Mouse (Mus musculus): ENCODE results near the gene Cyct. TPM values are rescaled to one million over a fixed set of nuclear protein-coding genes. Genes with fewer than 3 reads are reported as not detected.

The Cyct gene
- polyA plus RNA-seq, 1 experiment, result not detected

GRCm38 (mm10) chr2:76369821-76370655 is 9.8 kb upstream of the Cyct start, which contains the start of gene Rbm45:
Gene Rbm45 (plus strand): TSS chr2:76369984.
- DNase-seq (ENCODE audit: low read depth), result peak; percentile 95
- TF ChIP-seq CTCF (IDR thresholded peaks at IDR 0.05; ENCODE audit: borderline replicate concordance, extremely low read depth, insufficient read depth, insufficient read length) (peak; percentile 92), POLR2A (IDR thresholded peaks at IDR 0.05; ENCODE audit: borderline replicate concordance, extremely low read depth, insufficient read depth, insufficient read length, poor library complexity, severe bottlenecking) (peak; percentile 63; the same call in 1 of the 2 replicates)

GRCm38 (mm10) chr2:76368861-76369660 is 8.8 kb upstream of the Cyct start:
- TF ChIP-seq POLR2A (IDR thresholded peaks at IDR 0.05; ENCODE audit: borderline replicate concordance, extremely low read depth, insufficient read depth, insufficient read length, poor library complexity, severe bottlenecking) (no peak), CTCF (IDR thresholded peaks at IDR 0.05; ENCODE audit: borderline replicate concordance, extremely low read depth, insufficient read depth, insufficient read length) (no peak)
- DNase-seq (ENCODE audit: low read depth), result no peak

DNA sequence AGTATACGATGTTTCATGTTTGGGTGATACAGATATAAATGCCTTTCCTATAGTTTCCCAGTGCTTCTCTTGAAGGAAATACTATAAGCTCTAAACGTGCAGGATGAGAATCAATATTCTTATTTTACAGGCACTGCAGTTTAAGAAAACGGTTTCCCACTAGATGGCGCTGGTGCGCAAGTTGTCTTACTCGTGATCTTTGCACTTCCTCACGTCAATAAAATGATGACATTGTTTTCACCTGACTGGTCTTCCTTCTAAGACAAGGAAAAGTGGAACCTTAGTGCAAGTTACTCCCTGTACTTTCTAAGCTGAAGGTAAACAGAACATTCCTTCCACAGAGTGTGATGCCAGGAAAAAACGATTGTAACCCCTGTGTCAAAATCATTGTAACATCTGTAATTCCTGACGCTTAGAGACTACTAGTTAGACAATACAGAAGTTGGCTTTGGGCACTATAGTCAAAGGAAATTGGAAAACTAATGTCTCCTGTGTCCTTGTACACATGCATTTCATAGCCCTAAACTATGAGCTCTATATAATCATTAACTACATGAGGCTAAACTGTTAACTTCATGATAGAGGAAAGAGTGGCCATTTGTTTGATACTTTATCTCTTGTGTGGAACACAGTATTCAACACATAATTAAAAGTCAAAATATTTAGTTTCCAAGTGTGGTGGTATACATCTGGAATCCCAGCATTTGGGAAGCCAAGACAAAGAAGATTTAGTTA is 7.1 kb upstream of the Cyct start:
- TF ChIP-seq CTCF (IDR thresholded peaks at IDR 0.05; ENCODE audit: borderline replicate concordance, extremely low read depth, insufficient read depth, insufficient read length) (peak; percentile 79), POLR2A (IDR thresholded peaks at IDR 0.05; ENCODE audit: borderline replicate concordance, extremely low read depth, insufficient read depth, insufficient read length, poor library complexity, severe bottlenecking) (no peak)
- DNase-seq (ENCODE audit: low read depth), result peak; percentile 91

DNA sequence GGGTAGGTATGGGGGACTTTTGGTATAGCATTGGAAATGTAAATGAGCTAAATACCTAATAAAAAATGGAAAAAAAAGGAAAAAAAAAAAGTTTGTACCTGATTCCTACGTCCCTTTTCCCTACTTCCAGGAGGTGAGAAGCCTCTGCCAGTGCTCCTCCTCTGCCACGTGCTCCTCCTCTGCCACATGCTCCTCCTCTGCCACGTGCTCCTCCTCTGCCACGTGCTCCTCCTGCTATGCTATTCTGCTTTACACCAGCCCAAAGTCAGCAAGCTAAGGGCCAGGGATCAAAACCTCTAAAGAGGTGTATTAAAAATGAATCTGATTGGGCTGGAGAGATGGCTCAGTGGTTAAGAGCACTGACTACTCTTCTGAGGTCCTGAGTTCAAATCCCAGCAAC is 5.6 kb upstream of the Cyct start:
- TF ChIP-seq CTCF (IDR thresholded peaks at IDR 0.05; ENCODE audit: borderline replicate concordance, extremely low read depth, insufficient read depth, insufficient read length) (no peak), POLR2A (IDR thresholded peaks at IDR 0.05; ENCODE audit: borderline replicate concordance, extremely low read depth, insufficient read depth, insufficient read length, poor library complexity, severe bottlenecking) (no peak)
- DNase-seq (ENCODE audit: low read depth), result no peak

- peak; percentile 55; the same call in 1 of the 2 replicates for TF ChIP-seq CTCF (IDR thresholded peaks at IDR 0.05; ENCODE audit: borderline replicate concordance, extremely low read depth, insufficient read depth, insufficient read length)
- TF ChIP-seq POLR2A (IDR thresholded peaks at IDR 0.05; ENCODE audit: borderline replicate concordance, extremely low read depth, insufficient read depth, insufficient read length, poor library complexity, severe bottlenecking), result no peak
- peak; percentile 48 for DNase-seq (ENCODE audit: low read depth)
These were observed 1.9 kb upstream of the Cyct start for GRCm38 (mm10) chr2:76362111-76362510.

DNA sequence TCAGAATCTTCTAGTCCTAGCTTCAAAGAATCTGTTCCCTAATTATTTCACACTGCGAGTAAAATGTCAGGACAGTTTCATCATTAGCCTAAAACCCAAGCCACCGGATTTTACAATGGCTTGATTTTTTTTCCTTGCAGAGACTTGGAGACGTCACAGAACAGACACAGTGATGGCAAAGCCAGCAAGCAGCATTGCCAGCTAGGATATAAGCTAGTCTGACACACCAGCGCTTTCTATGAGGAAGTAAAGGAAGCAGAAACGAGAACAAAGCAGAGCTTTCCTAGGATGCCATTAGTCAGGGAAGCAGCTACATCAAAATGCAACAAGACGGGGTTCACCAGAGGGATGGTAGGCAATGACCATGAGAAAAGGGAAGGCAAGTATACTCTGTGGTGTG is 12.4 kb downstream of the Cyct start:
- peak; percentile 61 for DNase-seq (ENCODE audit: low read depth)
- TF ChIP-seq POLR2A (IDR thresholded peaks at IDR 0.05; ENCODE audit: borderline replicate concordance, extremely low read depth, insufficient read depth, insufficient read length, poor library complexity, severe bottlenecking), result no peak
- no peak for TF ChIP-seq CTCF (IDR thresholded peaks at IDR 0.05; ENCODE audit: borderline replicate concordance, extremely low read depth, insufficient read depth, insufficient read length)

DNA sequence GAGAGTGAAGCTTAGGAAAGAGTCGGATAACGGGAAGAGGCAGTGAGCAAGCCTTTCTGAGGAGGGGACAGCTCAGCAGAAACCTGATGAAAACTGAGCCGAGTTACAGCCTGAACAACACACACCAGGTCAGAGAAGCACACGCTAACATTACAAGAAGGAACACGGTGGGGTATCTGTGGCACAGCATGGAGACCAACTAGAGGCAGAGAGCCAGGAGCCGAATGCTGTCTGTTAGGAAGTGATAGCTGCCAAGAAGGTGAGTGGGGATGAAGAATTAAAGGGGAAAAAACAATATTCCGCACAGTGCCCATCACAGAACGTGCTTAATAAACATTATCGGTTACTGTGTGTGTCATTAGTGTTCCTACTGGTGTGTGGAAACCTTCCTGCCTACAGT is 18.1 kb downstream of the Cyct start:
- TF ChIP-seq CTCF (IDR thresholded peaks at IDR 0.05; ENCODE audit: borderline replicate concordance, extremely low read depth, insufficient read depth, insufficient read length) (no peak), POLR2A (IDR thresholded peaks at IDR 0.05; ENCODE audit: borderline replicate concordance, extremely low read depth, insufficient read depth, insufficient read length, poor library complexity, severe bottlenecking) (no peak)

DNA sequence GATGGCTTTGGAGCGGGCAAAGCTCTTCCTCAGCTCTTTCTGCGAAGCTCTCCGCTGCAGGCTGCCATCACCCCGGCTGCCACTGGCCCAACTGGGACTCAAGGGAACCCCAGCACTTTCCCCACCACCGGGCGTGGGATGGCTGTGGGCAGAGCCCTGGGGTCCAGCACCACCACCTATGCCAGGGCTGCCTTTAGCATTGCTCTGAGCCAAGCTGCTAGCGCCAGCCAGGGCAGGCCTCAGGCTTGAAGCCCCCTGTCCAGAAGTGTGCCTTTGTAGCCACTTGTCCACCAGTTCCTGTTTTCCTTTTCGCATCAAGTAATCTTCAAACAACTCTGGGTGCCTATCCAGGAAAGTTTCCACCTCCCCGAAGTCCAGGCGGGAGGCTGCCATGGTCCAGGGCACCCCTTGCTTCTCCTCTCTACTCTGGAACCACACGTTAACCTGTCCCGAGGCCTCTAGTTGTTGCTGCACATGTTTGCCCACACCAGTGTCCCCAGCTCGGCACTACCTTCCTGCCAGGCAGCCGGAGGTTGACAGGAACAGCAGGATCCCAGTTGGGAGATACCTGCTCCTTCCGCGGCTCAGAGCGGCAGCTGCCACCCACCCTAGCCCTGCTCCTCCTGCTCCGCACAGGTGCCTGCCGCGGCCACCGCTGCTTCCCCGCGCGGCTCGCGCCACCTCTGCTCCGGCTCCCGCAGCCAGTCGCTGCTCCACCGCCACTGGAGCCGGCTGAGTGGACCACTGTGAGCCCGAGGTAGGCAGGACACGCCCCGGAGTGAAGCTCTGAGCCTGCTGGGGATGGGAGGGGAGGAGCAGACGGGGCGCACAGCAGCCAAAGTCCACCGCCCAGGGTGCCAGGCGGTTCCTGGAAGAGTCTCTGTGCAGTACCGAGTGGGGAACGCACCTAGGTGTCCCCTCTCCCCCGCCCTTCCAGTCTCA is 21.8 kb downstream of the Cyct start, which contains the start of gene Pde11a:
Pde11a (minus strand) TSS at position 560 of the 942 bp plus-strand sequence.
- DNase-seq (ENCODE audit: low read depth), result peak; percentile 42
- TF ChIP-seq POLR2A (IDR thresholded peaks at IDR 0.05; ENCODE audit: borderline replicate concordance, extremely low read depth, insufficient read depth, insufficient read length, poor library complexity, severe bottlenecking), result no peak
- no peak for TF ChIP-seq CTCF (IDR thresholded peaks at IDR 0.05; ENCODE audit: borderline replicate concordance, extremely low read depth, insufficient read depth, insufficient read length)

More for the DNA sequence above, 18.1 kb downstream of the Cyct start:
- DNase-seq (ENCODE audit: low read depth), result no peak

DNA sequence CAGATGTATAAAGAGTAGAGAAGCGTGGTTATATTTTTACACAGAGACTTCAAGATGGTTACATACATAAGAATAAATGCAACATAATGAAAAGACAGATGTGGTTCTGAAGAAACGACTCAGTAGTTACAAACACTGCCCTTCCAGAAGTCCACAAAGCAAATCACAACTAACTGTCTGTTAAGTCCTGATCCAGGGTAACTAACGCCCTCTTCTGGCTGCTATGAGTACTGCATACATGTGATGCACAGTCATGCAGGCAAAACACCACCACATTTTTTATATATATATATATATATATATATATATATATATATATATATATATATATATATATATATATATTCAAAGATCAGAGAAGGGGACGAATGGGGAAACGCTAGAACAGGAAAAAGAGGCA is 25.7 kb downstream of the Cyct start:
- DNase-seq (ENCODE audit: low read depth), result no peak
- TF ChIP-seq CTCF (IDR thresholded peaks at IDR 0.05; ENCODE audit: borderline replicate concordance, extremely low read depth, insufficient read depth, insufficient read length), result peak; percentile 42; the same call in 1 of the 2 replicates
- TF ChIP-seq POLR2A (IDR thresholded peaks at IDR 0.05; ENCODE audit: borderline replicate concordance, extremely low read depth, insufficient read depth, insufficient read length, poor library complexity, severe bottlenecking), result no peak
